Mouse (Mus musculus): ENCODE results near the gene Zbtb44. TPM values are rescaled to one million over a fixed set of nuclear protein-coding genes. Genes with fewer than 3 reads are reported as not detected.

Gene Zbtb44
- 10 to 100 TPM; 37.8 to 42.5 TPM for total RNA-seq (2021)
- long read RNA-seq, experiment 1, full-length matches to known transcripts = 4 of 8 reads
- long read RNA-seq, experiment 1, partial matches to known transcripts = 2 of 8 reads
- long read RNA-seq, experiment 1, other reads (novel, unspliced or antisense) = 2 of 8 reads
- long read RNA-seq, experiment 2, full-length matches to known transcripts = 1 of 4 reads
- long read RNA-seq, experiment 2, partial matches to known transcripts = 0 of 4 reads
- long read RNA-seq, experiment 2, other reads (novel, unspliced or antisense) = 3 of 4 reads

DNA sequence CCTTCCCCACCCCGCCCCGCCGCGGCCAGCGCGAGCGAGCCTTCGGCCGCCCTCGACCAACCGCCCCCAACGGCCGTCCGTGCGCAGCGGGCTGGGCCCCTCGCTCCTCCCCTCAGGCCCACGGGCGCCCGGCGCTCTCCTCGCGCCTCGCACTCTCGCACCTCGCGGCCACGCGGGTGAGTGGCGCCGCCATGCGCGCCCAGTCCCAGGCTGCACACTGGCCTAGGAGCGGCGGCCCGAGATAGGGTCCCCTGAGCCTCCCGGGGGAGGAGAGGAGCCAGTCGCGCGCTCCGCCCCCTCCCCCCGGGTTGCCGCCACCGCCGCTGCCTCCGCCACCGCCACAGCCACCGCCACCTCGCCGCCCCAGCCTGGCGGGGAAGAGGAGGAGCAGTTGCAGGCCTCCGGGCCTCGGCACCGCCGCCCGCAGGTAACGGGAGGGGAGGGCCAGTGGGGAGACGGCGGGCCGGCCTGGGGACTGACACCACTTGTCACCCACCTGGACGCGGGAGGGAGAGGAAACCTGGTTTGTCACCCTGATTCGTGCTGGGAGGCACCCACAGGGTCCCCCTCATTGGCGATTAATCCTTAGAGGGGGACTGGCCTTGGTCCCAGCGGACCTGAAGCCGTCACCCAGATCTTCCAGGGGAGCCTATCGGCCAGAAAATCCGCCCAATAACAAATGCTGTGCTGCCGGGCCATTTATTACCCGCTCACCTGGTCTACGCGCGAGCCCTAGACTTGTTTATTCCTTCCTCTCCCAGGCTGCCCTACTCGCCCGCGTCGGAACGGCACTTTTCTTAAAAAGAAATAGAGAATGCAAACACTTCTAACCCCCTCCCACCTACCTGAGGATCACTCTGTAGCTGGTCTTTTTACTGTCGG, at the start of gene Zbtb44:
Gene Zbtb44, plus strand, starts transcription at position 113 of the 882 bp plus-strand sequence.
- DNase-seq (ENCODE audit: low spot score in 2 of 2) = peak; percentile 41 to 52
- intact Hi-C loops (cut with DNase I) = loop anchor here (5.0 kb wide), 1 partner anchor 88 kb away; the partner anchor contains the start of gene Adamts8

- intact Hi-C loops (cut with DNase I) = no loop called here
Measured at GRCm38 (mm10) chr9:30985782-30986181, 44.7 kb upstream of the Zbtb44 start.

DNA sequence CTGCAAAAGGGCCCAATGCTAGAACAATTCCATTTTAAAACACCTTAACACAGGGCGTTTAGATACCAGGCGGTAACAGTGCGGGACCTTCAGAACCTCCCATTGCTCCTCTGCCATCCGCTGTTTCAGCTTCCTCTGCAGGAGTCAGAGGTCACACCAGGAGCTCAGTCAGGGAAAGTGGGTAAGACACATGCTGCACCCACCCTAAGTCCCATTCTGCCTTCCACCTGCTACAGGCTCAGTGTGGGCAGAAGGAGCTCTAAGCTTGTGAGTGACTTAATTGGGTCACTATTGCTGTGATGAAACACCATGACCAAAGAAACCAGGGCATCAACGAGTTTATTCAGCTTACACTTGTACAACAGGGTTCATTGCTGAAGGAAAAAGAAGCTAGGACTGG, 37.3 kb upstream of the Zbtb44 start:
- intact Hi-C loops (cut with DNase I) = no loop called here
- DNase-seq (ENCODE audit: low spot score in 2 of 2) = no peak

More at GRCm38 (mm10) chr9:30985782-30986181, 44.7 kb upstream of the Zbtb44 start:
- DNase-seq (ENCODE audit: low spot score in 2 of 2) = no peak

GRCm38 (mm10) chr9:30996590-30997562, 33.6 kb upstream of the Zbtb44 start:
- DNase-seq (ENCODE audit: low spot score in 2 of 2) = no peak
- intact Hi-C loops (cut with DNase I) = no loop called here

- intact Hi-C loops (cut with DNase I) = no loop called here
- no peak for DNase-seq (ENCODE audit: low spot score in 2 of 2)
Measured at GRCm38 (mm10) chr9:31000641-31001040, 29.8 kb upstream of the Zbtb44 start.

GRCm38 (mm10) chr9:31002528-31002927, 27.9 kb upstream of the Zbtb44 start:
- intact Hi-C loops (cut with DNase I) = no loop called here

DNA sequence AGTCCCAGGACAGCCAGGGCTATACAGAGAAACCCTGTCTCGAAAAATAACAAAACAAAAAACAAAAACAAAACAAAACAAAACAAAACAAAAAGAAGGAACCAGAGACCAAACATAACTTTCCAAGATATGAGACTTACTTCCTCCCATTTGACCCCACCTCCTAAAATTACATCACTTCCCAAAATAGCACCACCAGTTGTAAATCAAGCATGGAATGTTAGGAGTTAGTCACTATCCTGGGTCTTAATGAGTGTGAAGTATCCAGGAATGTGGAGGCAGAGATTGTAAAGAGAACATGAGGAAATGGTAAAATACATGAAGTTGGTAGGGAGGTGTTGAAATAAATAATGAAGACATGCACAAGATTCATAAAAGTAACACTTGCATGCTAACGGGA, 21.1 kb upstream of the Zbtb44 start:
- DNase-seq (ENCODE audit: low spot score in 2 of 2) = no peak
- intact Hi-C loops (cut with DNase I) = no loop called here

More at GRCm38 (mm10) chr9:31002528-31002927, 27.9 kb upstream of the Zbtb44 start:
- DNase-seq (ENCODE audit: low spot score in 2 of 2) = no peak

- no peak for DNase-seq (ENCODE audit: low spot score in 2 of 2)
- intact Hi-C loops (cut with DNase I) = no loop called here
Measured at GRCm38 (mm10) chr9:31010040-31010439, 20.4 kb upstream of the Zbtb44 start.

DNA sequence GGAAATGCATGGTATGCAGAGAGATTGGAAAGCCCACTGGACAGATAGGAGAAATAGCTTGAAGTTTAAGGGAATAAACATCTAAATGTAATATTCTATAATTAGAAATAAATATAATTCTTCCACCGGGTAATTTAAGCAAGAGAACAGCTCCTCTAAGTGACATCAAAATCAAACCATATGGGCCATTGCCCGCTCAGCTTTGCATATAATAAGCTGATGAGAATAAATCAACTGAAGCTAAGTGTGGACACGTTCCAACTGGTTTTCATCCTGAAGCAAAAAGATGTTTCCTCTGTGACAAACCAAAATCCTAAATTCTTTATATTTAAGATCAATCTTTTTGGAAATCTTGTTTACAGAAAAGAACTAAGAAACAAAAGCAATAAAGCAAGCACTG, 19.7 kb upstream of the Zbtb44 start:
- intact Hi-C loops (cut with DNase I) = no loop called here
- DNase-seq (ENCODE audit: low spot score in 2 of 2) = peak; percentile 13 to 19

DNA sequence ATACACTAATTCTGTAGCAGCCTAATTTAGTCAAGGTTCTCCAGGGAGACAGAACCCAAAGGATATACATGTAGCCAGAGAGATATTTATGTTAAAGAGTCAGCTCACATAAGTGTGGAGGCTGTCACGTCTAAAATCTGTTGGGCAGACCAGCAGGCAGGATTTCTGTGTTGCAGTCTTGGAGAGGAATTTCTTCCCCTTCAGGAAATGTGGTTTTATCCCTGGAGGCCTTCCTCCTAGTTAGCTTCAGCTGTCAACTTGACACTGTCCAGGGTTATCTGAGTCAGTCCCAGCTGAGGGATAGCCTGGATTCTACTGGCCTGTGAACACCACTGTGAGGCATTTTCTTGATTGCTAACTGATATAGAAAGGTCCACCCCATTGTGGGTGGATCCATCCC, 18.9 kb upstream of the Zbtb44 start:
- intact Hi-C loops (cut with DNase I) = no loop called here

GRCm38 (mm10) chr9:31012674-31013073, 17.8 kb upstream of the Zbtb44 start:
- intact Hi-C loops (cut with DNase I) = no loop called here
- no peak for DNase-seq (ENCODE audit: low spot score in 2 of 2)

More for the DNA sequence above, 18.9 kb upstream of the Zbtb44 start:
- peak in 1 of 2 experiments; percentile 13 for DNase-seq (ENCODE audit: low spot score in 2 of 2)

DNA sequence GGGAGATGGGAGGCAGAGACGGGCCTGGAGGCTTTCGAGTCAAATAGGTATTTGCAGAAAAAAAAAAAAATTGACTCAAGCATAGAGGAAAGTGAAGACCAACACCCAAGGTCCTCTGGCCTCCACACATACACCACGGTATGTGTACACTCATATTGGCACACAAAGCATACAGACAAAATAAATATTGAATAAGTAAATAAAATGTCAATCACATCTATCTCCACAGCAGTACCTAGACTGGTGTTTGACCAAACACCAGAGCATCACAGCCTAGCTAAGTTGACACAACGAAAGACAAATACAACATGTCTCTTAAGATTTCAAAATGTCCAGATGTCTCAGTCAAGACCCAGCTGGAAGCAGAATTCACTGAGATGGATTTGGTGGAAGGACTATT, 17.0 kb upstream of the Zbtb44 start:
- intact Hi-C loops (cut with DNase I) = no loop called here
- DNase-seq (ENCODE audit: low spot score in 2 of 2) = no peak

DNA sequence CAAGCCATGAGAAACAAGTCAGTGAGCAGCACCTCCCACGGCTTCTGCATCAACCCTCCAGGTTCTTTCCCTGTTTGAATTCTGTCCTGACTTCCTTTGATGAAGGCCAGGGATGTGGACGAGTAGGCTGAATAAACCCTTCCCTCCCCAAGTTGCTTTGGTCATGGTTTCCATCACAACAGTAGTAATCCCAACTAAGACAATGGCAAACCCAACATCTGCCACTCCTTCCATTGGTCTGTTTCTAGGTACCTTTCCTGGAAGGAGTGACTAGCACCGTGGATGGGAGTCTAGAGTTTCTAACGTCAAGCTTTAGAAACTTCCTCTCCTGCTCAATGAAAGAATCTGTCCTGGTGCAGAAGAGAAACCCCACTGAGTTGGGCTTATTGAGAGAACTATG, 12.8 kb upstream of the Zbtb44 start:
- no peak for DNase-seq (ENCODE audit: low spot score in 2 of 2)
- intact Hi-C loops (cut with DNase I) = no loop called here

DNA sequence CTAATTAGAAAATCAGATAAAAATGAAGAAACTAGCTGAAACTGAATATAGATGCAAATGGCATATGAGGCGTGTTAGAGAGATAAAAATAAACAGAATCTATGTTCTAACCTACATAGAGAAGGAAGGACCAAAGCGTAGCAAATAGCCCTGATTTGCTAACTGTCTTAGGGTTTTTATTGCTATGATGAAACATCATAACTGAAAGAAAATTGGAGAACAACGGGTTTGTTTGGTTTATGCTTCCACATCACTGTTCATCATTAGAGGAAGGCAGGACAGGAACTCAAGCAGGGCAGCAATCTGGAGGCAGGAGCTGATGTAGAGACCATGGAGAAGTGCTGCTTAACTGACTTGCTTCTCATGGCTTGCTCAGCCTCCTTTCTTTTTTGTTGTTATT, 12.3 kb upstream of the Zbtb44 start:
- intact Hi-C loops (cut with DNase I) = no loop called here
- DNase-seq (ENCODE audit: low spot score in 2 of 2) = no peak

DNA sequence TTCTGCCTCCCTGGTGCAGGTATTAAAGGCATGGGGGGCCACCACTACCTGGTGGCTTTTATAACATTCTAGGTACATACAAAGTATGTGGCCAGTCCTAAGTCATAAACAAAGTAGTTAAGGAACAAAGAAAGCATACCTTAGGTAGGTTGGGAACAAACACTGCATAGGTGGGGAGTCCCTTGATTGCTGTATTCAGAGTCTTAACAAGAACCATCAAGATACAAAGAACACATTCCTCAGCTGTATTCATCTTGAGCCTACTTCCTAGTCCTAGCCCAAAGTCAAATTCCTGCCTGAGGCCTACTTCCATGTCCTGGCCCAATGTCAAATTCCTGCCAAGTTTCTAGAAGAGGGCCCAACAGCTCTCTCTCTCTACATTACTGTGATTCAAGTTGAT, 11.7 kb upstream of the Zbtb44 start:
- intact Hi-C loops (cut with DNase I) = no loop called here
- DNase-seq (ENCODE audit: low spot score in 2 of 2) = no peak

DNA sequence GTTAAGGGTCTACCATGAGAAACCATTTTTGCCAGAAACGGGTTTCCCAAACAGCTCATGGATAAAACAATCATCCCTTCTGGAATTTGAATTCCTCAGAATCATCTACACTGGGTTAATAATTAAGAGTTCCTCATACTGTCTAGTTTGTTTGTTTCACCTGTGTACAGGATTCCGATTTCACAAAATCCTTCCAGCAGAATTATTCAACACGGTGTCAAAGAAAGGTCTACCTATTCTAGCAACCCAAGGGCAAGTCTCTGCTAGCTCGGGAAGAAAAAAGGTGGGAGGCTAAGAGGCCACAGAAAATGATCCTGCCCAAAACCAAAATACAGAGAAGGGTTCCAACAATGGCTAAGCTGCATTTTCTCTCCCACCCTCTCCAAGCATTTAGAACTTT, 2.2 kb upstream of the Zbtb44 start:
- intact Hi-C loops (cut with DNase I) = no loop called here

GRCm38 (mm10) chr9:31029751-31030511, 513 bp upstream of the Zbtb44 start:
- peak; percentile 94 to 96 for DNase-seq (ENCODE audit: low spot score in 2 of 2)
- intact Hi-C loops (cut with DNase I) = loop anchor here (5.0 kb wide), 1 partner anchor 88 kb away; the partner anchor contains the start of gene Adamts8

More for the DNA sequence above, 2.2 kb upstream of the Zbtb44 start:
- no peak for DNase-seq (ENCODE audit: low spot score in 2 of 2)

- intact Hi-C loops (cut with DNase I) = loop anchor here (5.0 kb wide), 1 partner anchor 89 kb away; the partner anchor contains the start of gene Adamts8
- DNase-seq (ENCODE audit: low spot score in 2 of 2) = no peak
Measured at GRCm38 (mm10) chr9:31031414-31031843, 985 bp downstream of the Zbtb44 start.

Measured in left cerebral cortex, postnatal 14 days (tissue).